Mouse (Mus musculus): ENCODE results near the gene Treml4. TPM values are rescaled to one million over a fixed set of nuclear protein-coding genes. Genes with fewer than 3 reads are reported as not detected.
"Not testable (repeated sequence)": the region's sequence is repeated elsewhere in the genome, so short reads cannot be mapped to it uniquely, and the experiment has no call there.

Gene Treml4
- polyA plus RNA-seq, 1 experiment = 0.89 TPM

- DNase-seq (ENCODE audit: low spot score) = peak; percentile 34
These were observed 10.8 kb downstream of the Treml4 start for GRCm38 (mm10) chr17:48274885-48275284.

GRCm38 (mm10) chr17:48275736-48276135, 11.6 kb downstream of the Treml4 start:
- DNase-seq (ENCODE audit: low spot score) = no peak

DNA sequence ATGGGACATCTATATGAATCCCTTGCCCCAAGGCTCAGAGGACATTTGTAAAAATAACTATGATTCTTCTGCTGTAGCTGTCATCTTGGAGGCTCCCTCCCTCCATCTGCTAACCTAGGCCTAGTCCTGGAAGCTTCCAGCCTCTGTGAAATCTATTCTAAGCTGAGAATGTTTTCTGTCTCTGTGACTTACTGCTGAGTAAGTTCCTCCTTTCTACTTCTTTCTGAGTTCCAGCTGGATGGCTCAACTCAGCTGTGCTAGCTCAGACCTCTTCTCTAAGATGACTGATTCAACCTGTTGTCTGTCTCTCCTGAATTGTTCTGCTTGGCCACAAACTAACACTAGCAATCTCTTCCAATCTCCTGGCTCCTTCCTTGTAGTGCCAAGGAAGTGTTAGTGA, 14.3 kb downstream of the Treml4 start:
- DNase-seq (ENCODE audit: low spot score) = no peak

- DNase-seq (ENCODE audit: low spot score) = no peak
These were observed 14.9 kb downstream of the Treml4 start for GRCm38 (mm10) chr17:48279002-48279401.

- no peak for DNase-seq (ENCODE audit: low spot score)
These were observed 17.0 kb downstream of the Treml4 start for GRCm38 (mm10) chr17:48280943-48281738.

DNA sequence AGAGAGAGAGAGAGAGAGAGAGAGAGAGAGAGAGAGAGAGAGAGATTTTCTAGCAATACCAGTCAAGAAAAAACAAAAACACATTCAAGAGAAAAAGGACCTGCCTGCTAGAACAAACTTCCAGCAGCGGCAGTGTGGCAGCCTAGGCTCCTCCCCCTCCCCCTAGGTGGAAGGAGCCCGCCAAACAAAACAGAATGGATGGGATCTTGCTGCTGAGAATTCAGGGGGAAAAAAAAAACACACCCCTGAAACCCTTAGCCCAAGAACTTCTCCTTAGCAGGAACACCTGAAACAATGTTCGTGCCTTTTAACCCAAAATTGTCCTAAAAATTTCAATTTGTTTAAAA, 17.6 kb downstream of the Treml4 start:
- no peak for DNase-seq (ENCODE audit: low spot score)

- no peak for DNase-seq (ENCODE audit: low spot score)
These were observed 22.7 kb downstream of the Treml4 start for GRCm38 (mm10) chr17:48286765-48287164.

GRCm38 (mm10) chr17:48287276-48287675, 23.2 kb downstream of the Treml4 start:
- DNase-seq (ENCODE audit: low spot score) = no peak

DNA sequence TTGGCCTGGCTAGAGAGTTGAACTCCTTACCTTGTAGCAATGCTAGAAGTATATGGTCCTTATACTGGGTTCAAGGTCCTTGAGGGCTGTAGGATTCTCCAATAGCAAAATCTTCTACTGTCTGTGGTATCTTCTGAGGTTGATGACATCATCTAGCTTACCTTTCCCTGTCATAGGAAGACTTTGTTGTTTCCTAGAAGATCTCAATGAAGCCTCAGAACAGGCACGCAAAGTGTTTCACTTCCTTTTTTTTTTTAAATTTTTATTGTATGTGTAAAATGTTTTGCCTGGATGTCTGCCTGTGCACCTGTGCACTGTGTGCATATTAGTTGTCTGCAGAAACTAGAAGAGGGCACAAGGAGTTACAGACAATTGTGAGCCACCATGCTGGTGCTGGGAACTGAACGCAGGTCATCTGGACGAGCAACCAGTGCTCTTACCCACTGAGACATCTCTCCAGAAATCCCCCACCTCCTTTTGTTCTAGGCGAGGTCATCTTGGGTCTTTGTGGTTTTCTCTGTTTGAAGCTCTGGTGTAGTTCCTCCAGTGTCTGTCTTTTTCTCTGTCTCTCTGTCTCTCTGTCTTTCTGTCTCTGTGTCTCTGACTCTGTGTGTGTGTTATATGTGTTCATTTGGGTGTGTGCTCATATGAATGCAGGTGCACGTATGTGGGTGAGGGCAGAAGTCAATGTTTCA, 29.6 kb downstream of the Treml4 start:
- DNase-seq (ENCODE audit: low spot score) = no peak

DNA sequence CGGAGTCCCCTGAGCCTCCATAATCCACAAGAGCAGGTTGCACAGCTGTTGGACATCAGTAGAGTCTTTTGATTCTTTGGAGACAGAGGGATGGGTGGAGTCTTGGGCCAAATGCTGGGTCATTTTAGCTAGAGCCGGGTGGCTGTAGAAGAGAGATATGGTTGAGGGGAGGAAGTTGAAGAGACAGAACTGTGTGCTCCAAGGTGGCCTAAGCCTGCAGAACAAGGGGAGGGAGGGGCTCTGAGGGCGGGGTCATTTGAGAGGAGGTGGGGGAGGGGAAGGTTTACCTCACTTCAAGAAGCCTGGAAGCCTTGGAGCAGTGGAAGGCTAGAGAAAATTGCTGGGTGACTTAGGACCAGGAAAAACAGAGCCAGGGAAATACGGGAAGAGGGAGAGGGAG, 35.1 kb downstream of the Treml4 start, which contains the start of gene Treml2:
Treml2 (plus strand) TSS at position 296 of the 400 bp plus-strand sequence.
- DNase-seq (ENCODE audit: low spot score) = no peak

GRCm38 (mm10) chr17:48299756-48300155, 35.7 kb downstream of the Treml4 start:
- DNase-seq (ENCODE audit: low spot score) = no peak

- DNase-seq (ENCODE audit: low spot score) = no peak
These were observed 36.1 kb downstream of the Treml4 start for GRCm38 (mm10) chr17:48300199-48300598.

DNA sequence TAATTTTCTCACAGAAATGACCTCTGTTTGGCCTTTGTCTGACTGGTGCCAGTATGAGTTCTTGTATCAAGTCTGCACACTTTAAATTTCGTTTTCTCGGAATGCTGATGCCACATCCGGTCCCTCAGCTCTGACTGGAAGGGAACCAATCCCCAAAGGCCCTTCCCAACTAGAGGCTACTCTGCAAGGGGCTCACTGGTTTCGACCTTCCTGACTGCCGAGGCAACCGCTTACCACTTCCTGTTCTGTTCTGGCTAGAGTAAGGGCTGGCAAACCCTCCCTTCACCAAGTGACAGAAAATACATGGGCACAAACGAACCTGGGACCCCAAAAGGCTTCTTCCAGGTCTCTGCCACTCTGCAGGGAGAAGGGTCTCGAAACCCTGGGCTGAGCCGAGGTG, 36.8 kb downstream of the Treml4 start:
- DNase-seq (ENCODE audit: low spot score) = no peak

GRCm38 (mm10) chr17:48301792-48302191, 37.7 kb downstream of the Treml4 start:
- DNase-seq (ENCODE audit: low spot score) = no peak

GRCm38 (mm10) chr17:48312124-48312523, 48.0 kb downstream of the Treml4 start:
- DNase-seq (ENCODE audit: low spot score) = no peak

DNA sequence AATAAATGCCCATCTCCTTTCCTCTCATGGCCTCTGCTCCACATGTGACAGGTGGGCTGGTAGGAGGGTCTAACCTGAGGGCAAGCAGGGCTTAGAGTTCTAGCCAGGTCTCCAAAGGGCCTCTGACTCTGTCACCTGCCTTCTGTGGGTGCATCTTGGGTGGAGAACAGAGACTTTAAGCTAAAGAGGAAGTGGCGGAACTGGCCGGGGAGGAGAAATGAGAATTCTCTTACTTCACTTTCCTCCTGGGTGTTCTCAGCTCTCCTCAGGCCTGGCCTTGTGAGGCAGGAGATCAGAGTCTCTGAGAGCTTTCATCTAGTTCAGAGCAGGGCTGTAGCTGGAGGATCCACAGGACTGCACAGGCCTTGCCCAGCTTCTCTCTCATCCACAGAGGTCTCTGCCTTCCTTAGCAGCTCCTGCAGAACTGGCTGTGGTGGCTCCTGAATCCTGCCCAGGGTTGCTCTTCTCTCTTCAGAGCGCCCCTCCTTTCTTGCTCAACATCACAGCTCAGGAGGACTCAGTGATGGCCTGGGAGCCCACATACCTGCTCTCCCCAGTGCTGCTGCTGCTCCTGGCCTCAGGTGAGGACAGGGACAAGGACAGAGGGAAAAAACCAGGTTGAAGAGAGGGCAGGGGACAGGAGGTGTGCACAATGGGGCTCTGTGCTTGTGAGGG, 51.9 kb downstream of the Treml4 start, which contains the start of gene B430306N03Rik:
B430306N03Rik (plus strand) TSS at position 237 of the 675 bp plus-strand sequence.
- not testable (repeated sequence) for DNase-seq (ENCODE audit: low spot score)

GRCm38 (mm10) chr17:48318686-48319085, 54.6 kb downstream of the Treml4 start:
- no peak for DNase-seq (ENCODE audit: low spot score)

DNA sequence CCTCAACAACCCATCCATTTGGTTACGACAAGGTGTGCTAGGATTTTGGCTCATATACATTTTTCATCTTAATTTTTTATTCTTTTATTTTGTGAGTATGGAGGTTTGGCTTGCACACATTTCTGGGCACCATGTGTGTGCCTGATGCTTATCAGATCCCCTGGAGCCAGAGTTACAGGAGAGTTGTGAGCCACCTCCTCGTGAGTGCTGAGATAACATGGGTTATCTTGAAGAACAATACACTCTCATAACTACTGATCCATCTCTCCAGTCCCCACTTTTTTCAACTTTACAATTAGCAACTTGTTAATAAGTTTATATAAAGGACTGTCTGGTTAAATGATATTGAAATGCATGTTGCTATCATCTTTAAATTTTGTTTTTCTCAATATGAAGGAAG, 57.2 kb downstream of the Treml4 start:
- DNase-seq (ENCODE audit: low spot score) = no peak

DNA sequence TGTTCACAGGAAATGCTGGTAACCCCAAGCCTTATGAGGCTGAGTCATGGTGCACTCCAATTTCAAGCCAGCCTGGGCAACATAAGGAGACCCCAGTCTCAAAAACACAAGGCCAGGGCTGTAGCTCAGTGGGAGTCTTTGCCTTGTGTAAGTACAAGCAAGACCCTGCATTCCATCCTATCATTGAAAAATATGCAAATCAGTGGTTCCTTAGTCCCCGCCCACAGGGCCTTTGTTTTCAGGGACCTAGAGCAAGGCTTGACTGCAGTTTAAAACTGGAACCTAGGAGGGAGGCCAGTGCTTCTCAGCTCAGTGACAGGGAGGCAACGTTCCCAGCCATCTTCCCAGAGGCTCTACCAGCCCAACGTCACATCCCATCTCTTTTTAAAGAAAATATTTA, 59.1 kb downstream of the Treml4 start:
- DNase-seq (ENCODE audit: low spot score) = no peak

DNA sequence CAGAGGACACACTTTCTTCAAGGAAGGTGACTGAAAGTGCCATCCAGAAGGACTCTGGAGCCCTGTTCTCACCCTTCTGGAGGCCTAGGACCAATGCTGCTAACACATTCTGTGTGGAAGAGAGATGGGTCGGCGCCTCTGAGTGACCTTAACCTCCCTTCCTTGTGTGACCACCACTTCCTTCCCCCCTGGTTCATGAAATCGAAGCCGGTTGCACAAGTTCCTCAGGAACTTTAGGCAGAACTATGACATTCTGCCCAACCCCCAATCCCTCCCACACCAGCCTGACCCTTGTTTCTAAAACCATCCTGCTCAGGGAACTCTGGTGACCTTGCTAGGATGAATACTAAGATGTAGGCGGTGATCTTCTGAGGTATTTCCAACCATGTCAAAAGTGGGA, 60.2 kb downstream of the Treml4 start:
- DNase-seq (ENCODE audit: low spot score) = no peak
